Mouse (Mus musculus) stomach, postnatal 0 days (tissue): ENCODE data around the gene Rhoj. TPM values are rescaled to one million over a fixed set of nuclear protein-coding genes. Genes with fewer than 3 reads are reported as not detected.
A peak's percentile ranks its signal among the peaks of the same experiment; 100 is the strongest.

Source experiments
- ATAC-seq: fragments of 200-750 bp; cut with Nextera tagmentation; 2 replicates; pipeline ENCODE4 v1.8.0; 2017; ENCODE audit not compliant: low FRiP score, low TSS enrichment
- DNase-seq: peaks from one replicate; pipeline ENCODE4 v3.0.0-alpha.2; 2016; ENCODE audit warnings: low spot score
- H3K27ac ChIP-seq: fragments of 300-500 bp; sonication (generic); replicated peaks from 2 replicates; pipeline ENCODE4 v1.5.1; 2014; ENCODE audit warnings: mild to moderate bottlenecking, control low read depth
- H3K27me3 ChIP-seq: fragments of 300-500 bp; sonication (generic); 2 replicates; pipeline ENCODE4 v1.6.1; 2014; ENCODE audit warnings: low read length; ENCODE audit not compliant: control insufficient read depth, insufficient read depth
- H3K36me3 ChIP-seq: fragments of 300-500 bp; sonication (generic); 2 replicates; pipeline ENCODE4 v1.6.1; 2014; ENCODE audit warnings: low read length, mixed read lengths; ENCODE audit not compliant: control insufficient read depth, insufficient read depth
- H3K4me1 ChIP-seq: fragments of 300-500 bp; sonication (generic); replicated peaks from 2 replicates; pipeline ENCODE4 v1.6.1; 2014; ENCODE audit warnings: antibody characterized with exemption; ENCODE audit not compliant: control insufficient read depth, insufficient read depth
- H3K4me2 ChIP-seq: fragments of 300-500 bp; sonication (generic); replicated peaks from 2 replicates; pipeline ENCODE4 v1.6.1; 2014; ENCODE audit warnings: low read depth, mild to moderate bottlenecking, control low read depth, moderate library complexity
- H3K4me3 ChIP-seq: fragments of 300-500 bp; sonication (generic); 2 replicates; pipeline ENCODE4 v1.5.1; 2014; ENCODE audit warnings: low read depth, low read length, control low read depth
- H3K9ac ChIP-seq: fragments of 300-500 bp; sonication (generic); 2 replicates; pipeline ENCODE4 v1.6.1; 2014; ENCODE audit warnings: mild to moderate bottlenecking, low read length, control low read depth, mixed read lengths
- H3K9me3 ChIP-seq: fragments of 300-500 bp; sonication (generic); 2 replicates; pipeline ENCODE4 v1.6.1; 2016; ENCODE audit warnings: low read length; ENCODE audit not compliant: control insufficient read depth
- CTCF ChIP-seq: IDR thresholded peaks from 2 replicates; pipeline ENCODE4 v1.5.1; 2016; ENCODE audit warnings: antibody characterized with exemption, low read depth, mild to moderate bottlenecking, moderate library complexity
- EP300 ChIP-seq: optimal IDR thresholded peaks from 2 replicates; pipeline ENCODE3; 2016; ENCODE audit warnings: antibody characterized with exemption
- WGBS: fragments of 180-500 bp; shearing (Covaris S2); extraction: QIAGEN DNeasy Blood & Tissue Kit; methylation state at CpG from one replicate; pipeline ENCODE4 v1.1.7; 2014; 5-methylcytosine and 5-hydroxymethylcytosine counted together
- polyA plus RNA-seq: library from polyadenylated mRNA; unstranded; fragments of >200 nt; fragmentation: Nextera tagmentation; extraction: Ambion mirVana; gene quantifications from 2 replicates; pipeline ENCODE4 v1.2.1, GENCODE M21; 2015

Rhoj gene
- polyA plus RNA-seq, 1 experiment from 2014 or later: 43.0 TPM

DNA sequence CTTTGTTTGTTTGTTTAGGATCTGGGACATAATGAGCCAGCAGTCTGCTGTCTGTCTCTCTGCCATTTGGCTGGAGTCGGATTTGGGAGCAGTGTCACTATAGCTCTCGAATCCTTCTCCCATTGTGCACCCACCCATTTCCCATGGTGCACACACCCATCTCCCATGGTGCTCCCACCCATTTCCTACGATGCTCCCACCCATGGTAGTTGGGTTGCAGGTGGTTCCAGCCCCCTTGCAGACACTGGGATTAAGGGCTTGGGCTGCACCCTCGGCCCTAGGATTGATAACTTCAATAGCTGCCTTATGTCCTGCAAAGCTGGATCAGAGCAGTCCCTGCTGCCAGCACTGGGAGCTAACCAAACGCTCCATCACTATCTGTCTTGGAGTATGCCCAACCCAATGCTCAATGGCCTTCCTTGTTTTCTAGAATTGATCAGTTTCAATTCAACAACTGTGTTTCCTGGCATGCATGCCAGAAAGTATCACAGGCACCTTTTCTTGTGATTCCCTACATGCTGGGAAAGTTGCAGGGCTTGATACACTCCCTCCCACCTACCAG lies 51.9 kb downstream of the Rhoj start:
- Histone ChIP-seq H3K4me3 (no peak overlapping the region), H3K27me3 (no peaks in the 10 kb centered on the region), H3K9ac (no peak overlapping the region), H3K27ac (no peak overlapping the region), H3K4me1 (no peaks in the 10 kb centered on the region), H3K9me3 (no peaks in the 10 kb centered on the region), H3K36me3 (no peaks in the 10 kb centered on the region), H3K4me2 (no peak overlapping the region)
- ATAC-seq (no peak), DNase-seq (no peak)
- TF ChIP-seq CTCF (no peak), EP300 (no peak)
- 53% methylated on average over 5 of the region's 5 CpGs for WGBS

DNA sequence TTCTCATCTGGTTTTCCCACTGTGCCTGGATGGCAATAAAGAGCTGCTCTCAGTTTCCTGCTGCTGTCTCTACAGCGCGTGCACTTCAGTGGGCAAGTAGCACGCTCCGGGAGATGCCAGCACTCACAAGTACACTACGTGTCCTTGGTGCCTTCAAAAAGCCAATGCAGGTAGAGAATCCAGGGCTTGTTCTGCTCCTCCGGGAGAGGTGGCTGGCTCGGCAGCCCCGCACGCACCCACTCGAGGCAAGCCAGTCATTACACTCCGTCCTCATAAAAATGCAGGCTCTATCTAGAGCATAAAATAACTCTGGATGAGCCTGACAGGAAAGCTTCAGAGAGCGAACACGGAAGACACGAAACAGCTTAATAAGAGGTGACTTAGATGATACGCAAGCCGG lies 54.3 kb downstream of the Rhoj start:
- TF ChIP-seq EP300: no peak
- no peak for TF ChIP-seq CTCF
- ATAC-seq (no peak), DNase-seq (no peak)
- Histone ChIP-seq H3K4me3 (no peak overlapping the region), H3K27ac (no peak overlapping the region), H3K9ac (no peak overlapping the region), H3K9me3 (no peaks in the 10 kb centered on the region), H3K27me3 (no peaks in the 10 kb centered on the region), H3K4me1 (no peaks in the 10 kb centered on the region), H3K4me2 (no peak overlapping the region), H3K36me3 (no peaks in the 10 kb centered on the region)
- WGBS: 92% methylated on average over 16 of the region's 16 CpGs

DNA sequence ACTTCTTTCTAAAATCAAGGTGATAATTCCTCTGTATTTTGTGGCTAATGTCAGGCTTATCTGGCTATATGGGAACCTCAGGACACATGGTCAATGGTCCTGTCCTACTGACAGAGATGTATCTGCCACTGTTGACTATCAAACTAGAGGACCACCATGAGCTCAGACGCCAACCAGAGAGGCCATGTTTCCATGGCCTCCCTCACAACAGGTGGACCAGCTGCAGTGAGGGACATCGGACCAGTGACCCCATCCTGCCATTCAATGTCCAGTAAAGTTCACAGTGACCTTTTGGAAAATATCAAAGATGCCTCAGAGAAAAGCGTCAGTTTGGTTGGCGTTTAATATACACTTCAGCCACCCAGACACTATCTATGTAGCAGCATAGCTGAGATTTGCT lies 56.3 kb downstream of the Rhoj start:
- 94% methylated on average over 4 of the region's 4 CpGs for WGBS
- H3K36me3 ChIP-seq: no peaks in the 10 kb centered on the region
- no peaks in the 10 kb centered on the region for H3K27me3 ChIP-seq
- no peak for ATAC-seq
- H3K4me2 ChIP-seq: no peak overlapping the region
- H3K9ac ChIP-seq: no peak overlapping the region
- TF ChIP-seq EP300: no peak
- no peak for TF ChIP-seq CTCF
- no peak for DNase-seq
- no peaks in the 10 kb centered on the region for H3K9me3 ChIP-seq
- no peak overlapping the region for H3K4me3 ChIP-seq
- H3K4me1 ChIP-seq: no peaks in the 10 kb centered on the region
- no peak overlapping the region for H3K27ac ChIP-seq

DNA sequence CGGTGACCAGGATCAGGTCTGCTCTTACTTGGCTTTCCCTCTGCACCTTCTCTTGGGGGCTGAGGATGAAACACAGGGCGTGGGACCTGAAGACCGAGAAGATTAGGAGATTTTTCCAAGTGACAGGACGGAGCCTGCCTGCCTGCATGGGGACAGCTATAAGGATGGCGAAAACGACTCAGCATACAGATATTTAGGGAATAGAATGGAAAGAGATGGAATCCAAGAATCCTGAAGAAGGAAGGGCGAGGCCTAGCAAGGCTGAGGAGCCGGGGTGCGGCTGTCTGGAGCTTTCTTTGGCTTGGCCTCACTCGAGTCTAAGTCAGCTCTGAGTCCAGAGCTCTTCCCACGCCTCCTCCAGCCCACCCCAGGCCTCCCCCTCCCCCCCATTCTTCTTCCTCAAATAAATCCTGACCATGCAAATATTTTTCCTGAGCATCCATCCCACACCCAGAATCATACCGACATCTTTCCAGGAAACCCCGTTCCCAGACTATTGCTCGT lies 57.6 kb downstream of the Rhoj start:
- Histone ChIP-seq H3K27me3 (no peaks in the 10 kb centered on the region), H3K36me3 (no peaks in the 10 kb centered on the region), H3K27ac (0 out of 2 replicates have a peak overlapping the region, but pooled peaks have one; percentile 40), H3K4me1 (no peaks in the 10 kb centered on the region), H3K9me3 (no peaks in the 10 kb centered on the region), H3K4me3 (no peak overlapping the region), H3K4me2 (no peak overlapping the region), H3K9ac (no peak overlapping the region; the same call in 1 of the 2 replicates)
- ATAC-seq (no peak), DNase-seq (no peak)
- 68% methylated on average over 14 of the region's 14 CpGs for WGBS
- TF ChIP-seq CTCF: no peak
- TF ChIP-seq EP300: no peak

DNA sequence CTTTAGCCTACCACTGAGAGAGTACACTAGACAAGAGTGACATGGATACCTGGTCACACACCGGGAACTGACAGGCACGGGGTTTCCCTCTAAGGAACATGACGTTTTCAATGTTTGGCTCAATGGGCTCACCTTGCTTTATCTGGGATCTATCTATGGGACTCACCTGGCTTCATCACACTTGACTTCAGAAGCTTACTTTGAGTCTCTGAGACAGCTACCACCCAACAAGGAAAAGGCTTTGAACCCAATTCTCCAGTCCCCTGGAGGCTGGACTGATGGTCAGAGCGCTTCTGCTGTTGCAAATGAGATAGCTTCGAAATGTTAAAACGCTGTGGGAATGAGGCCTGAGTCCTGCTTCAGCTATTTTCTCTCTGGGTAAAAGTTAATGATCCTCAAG lies 59.2 kb downstream of the Rhoj start:
- 89% methylated on average over 6 of the region's 6 CpGs for WGBS
- no peaks in the 10 kb centered on the region for H3K36me3 ChIP-seq
- H3K4me2 ChIP-seq: no peak overlapping the region
- ATAC-seq (no peak), DNase-seq (no peak)
- no peak overlapping the region for H3K9ac ChIP-seq
- H3K4me1 ChIP-seq: no peaks in the 10 kb centered on the region
- no peak overlapping the region for H3K27ac ChIP-seq
- no peaks in the 10 kb centered on the region for H3K9me3 ChIP-seq
- no peak overlapping the region for H3K4me3 ChIP-seq
- no peaks in the 10 kb centered on the region for H3K27me3 ChIP-seq
- TF ChIP-seq CTCF (no peak), EP300 (no peak)

DNA sequence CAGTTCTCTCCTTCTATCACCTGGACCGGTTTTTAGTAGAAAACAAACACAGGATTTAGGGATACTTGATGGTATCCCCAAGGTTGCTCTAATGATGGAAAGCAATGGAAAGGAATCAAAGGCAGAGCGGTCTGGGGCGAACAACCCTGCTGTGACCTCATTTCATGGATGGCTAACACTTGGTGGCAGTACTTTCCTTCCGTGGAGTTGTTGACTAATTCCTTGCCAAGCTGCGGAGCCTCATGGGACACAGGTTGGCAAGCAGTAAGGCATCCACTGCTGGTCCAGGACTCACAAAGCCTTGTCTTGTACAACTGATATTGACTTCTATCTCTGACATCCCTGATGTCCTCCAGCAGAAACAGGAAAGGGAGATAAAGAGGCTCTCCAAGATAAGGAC lies 60.4 kb downstream of the Rhoj start:
- 82% methylated on average over 5 of the region's 5 CpGs for WGBS

More for the DNA sequence above, 60.4 kb downstream of the Rhoj start:
- Histone ChIP-seq H3K9me3 (no peaks in the 10 kb centered on the region), H3K36me3 (no peaks in the 10 kb centered on the region), H3K9ac (no peak overlapping the region), H3K4me3 (no peak overlapping the region), H3K27ac (no peak overlapping the region), H3K4me1 (no peaks in the 10 kb centered on the region), H3K27me3 (no peaks in the 10 kb centered on the region), H3K4me2 (no peak overlapping the region)
- ATAC-seq (no peak), DNase-seq (no peak)
- TF ChIP-seq CTCF: no peak
- no peak for TF ChIP-seq EP300
